Mouse (Mus musculus) forelimb bud, embryonic 11.5 days (tissue): ENCODE measurements around the gene Hhipl1.

ENCODE experiments used
- DNase-seq: peaks from one replicate; pipeline ENCODE4 v3.0.0-alpha.2; 2012; ENCODE audit warnings: low read depth, low spot score

Hhipl1 gene

DNA sequence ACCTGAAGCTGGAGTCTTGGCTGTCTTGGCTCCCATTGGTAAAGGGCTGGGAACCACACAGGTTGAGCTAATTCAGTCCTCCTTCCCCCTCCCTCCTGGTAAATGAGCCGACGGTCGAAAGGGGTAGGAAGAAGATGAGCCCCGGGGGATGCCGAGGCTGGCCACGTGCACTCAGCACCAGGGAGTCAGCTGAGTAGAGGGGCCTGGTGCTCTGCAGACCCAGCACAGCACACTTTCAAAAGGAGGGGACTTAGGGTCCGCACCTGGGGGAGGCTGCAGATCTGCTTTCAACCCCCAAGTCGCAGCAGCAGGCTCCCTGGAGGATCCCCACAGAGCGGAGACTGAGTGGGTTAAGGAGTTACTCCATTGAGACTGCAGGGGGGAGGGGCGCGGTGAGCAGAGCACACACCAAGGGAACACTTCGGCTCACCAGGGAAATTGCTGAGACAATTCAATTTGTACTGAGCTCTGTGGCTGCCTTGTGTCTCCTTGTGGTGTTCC is 28.7 kb upstream of the Hhipl1 start:
- no peak for DNase-seq

DNA sequence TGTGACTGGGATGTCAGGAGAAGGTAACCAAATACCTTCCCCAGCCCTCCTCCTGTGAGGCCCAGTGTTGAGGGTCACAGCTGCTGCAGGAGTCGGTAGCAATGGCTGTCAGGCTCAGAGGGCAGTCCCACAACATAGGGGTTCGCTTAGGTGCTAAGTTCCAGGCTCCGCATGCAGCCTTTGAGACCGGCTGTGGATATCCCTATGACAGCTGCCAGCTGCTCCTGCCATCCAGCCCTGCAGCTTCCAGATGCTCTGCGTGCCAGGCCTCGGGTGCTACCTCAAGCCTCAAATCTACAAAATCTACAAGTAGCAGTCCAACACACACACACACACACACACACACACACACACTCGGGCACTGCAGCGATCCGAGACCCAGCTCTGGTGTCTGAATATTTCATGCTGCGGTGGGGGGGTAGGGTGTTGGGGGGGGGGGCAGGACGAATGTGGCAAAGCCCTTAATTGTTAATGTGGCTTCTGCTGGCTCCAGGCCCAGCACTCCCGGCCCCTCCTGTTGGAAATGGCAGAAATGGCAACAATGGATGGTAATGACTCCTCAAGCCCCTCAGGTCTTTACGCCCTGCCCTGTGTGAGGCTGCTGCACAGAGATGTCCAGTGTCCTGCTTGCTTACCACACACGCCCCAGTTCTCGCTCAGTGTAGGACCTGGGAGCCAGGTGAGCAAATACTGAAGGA is 27.7 kb upstream of the Hhipl1 start:
- no peak for DNase-seq

DNA sequence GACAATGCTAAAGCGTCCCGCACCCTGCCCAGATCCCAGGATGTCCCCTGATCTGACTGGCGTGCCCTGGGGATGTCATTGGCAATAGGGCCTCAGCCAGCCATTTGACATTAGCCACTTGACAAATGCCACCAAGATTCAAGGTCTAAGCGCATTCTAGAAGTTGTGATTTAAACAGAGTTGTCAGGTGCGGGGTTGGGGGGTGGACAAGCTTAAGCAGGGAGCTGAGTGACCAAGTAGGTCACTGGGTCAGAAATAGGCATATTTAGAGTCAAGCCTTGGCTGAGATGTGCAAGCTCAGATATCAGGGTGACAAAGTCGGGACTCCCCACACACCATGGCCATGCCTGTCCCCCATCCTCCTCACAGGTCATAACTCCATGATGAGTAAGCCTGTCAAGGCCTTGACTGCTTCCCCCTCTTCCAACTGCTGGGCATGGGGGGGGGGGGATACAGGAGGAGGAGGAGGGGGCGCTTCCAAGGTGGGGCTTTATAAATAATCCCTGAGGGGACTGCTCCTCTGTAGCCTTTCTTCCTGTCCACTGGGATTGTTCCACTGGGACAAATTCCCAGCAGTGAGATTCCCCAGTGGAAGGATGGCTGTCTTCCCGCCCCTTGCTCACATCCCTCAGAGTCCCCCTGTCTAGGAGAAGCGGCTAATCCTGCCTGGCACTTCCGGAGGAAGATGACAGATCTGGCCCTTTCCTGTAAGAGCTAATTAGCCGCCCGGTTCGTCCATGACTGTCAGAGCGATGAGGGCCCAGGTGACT is 21.4 kb upstream of the Hhipl1 start:
- DNase-seq, result no peak

DNA sequence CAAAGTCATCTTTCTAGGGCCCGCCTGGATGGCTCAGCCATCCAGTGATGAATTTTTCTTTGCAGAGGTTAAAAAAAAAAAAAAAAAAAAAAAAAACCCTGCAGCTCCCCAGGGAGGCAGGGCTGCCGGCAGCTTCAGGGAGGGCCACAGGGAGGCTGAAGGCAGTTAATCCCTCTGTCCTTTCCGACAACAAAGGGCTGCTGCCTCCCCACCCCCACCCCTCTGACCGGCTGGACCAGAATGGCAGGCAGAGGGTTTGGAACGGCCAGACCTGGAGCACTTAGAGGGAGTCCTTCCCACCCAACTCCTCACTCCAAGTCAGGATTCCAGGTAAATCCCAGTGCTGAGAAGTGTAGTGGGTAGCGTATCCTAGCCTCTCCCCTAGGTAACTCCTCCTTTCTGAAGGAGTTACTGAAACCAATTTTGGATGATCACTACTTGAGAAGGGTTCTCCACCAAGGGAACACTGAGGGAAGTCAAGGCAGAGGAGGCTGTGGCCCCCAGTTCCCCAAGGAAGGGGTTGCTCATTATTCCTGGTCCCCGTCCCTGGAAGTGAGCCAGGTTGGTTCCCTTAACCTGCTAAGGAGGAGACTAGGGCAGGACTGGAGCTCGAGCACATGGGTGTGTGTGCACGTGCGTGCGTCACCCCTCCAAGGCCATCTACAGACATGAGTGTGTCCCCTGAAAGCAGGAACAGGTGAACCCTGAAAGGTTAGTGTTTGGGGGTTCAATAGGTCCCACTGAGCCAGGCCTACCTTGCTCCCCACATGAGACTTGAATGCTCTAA is 20.7 kb upstream of the Hhipl1 start:
- no peak for DNase-seq

DNA sequence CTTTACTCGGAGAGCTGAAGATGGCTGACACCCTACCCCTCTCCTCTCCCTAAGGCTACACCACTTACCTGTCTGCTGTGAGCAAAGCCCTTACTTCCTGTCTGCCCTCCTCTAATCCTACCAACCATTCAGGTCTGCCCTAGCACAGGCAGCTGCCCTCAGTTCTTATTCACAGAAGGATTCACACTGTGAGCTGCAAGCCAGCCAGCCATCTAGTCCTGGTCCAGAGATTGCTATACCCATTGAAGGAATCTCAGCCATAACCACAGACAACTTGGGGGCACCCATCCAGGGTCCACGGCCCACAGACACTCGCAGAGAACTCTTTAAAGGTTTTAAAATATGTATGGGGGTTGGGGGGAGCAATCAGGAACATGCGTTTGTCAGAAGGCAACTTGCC is 19.7 kb upstream of the Hhipl1 start:
- DNase-seq, result no peak

DNA sequence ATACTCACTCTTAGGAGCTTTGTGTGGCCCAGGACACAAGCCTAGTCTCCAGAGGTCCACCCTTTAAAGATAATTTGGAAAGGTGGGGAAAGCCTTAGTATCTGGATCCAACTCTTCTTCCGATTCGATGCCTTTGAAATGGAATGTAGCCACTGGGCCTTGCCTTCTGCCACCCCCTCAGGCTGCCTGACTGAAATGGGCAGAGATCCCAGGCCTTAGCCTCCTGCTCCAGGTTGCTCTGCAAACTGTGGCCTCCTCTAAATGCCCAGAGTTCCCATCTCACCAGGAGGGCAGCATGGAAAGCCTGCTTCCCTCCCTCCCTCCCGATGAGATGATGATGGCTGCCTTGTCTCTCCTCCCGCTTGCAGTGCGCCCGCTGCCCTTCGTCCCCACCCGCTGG is 19.1 kb upstream of the Hhipl1 start:
- no peak for DNase-seq

DNA sequence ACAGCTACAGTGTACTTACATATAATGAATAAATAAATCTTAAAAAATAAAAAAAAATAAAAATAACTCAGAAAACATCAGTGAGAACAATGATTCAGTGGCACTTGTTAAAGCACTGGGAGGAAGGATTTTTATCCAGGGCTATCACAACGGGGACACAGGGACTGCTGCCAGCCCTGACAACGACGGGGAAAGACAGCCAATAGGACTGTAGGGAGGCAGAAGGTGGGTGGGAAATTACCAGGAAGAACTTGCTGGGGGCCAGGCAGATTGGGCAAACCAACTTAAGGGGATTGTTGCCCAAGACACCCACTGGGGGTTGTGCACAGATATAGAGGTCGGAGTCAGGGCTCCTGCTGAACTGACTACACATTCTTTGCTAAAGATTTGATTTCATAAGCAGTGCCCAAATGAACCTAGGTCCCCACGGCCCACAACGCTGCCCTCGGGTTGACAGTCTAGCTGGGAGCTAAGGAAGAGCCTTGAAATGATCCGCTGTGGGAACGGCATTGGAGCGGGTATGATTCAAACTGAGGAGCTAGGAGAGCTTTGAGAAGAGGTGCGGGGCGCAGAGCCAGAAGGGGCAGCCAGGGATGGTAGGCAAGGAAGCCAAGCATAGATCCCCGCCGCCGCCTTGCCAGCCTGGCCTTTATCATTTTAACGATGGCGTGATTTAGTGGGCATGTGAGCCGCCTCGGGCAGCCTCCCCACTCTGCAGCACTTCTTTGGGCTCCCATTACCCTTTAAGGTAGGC is 17.8 kb upstream of the Hhipl1 start:
- DNase-seq, result no peak

DNA sequence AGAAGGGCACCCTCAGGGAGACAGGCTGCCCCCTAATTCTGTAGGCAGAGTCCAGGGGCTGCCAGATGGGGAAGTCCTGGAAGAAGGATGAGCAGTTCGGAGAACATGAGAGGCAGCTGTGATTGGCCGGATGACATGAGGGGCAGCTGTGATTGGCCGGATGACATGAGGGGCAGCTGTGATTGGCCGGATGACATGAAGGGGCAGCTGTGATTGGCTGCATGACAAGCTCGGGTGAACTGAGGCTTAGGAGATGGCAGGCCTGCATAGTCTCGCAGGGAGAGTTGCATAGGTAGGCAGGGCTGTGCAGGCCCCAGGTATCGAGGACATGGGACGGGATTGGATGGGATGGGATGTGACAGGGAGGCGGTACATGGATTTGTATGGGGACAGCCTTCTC is 13.7 kb upstream of the Hhipl1 start:
- peak; percentile 59 for DNase-seq

DNA sequence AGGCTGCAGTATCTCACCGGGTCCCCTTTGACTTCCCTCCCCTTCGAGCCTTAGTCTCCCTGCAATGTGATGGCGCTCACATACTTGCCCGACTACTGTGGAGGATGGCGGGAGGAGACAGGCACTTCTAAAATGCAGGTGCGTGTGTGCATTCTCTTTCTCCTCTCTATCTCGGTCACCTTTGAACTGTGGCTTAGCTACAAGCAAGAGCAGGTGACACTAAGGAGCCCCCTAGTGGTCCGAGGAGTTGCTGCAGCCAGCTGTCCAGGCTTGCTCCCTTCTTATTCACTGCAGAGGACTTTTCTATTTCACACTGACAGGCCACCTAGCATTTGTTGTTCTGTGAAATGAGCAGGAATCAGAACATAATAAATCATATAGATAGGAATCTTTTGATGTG is 13.1 kb upstream of the Hhipl1 start:
- DNase-seq, result peak; percentile 77

DNA sequence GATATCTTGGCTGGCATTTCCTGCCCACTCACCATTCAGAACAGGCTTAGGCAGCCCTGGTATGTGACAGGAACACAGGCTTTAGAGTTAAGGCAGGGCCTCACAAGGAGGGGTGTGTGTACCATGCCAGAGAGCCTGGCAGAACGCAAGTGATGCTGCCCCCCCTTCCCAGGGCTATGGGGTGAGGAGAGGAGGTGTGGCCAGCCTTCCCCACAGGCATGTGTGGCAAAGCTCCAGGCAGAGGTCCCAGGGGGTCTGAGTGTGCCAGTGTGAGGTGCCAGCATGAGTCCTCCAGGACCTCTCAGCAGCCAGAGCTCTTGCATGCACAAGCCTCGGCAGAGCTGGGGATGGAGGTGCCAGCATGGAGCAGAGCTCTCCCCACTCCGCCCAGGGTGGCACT is 11.4 kb upstream of the Hhipl1 start:
- no peak for DNase-seq

DNA sequence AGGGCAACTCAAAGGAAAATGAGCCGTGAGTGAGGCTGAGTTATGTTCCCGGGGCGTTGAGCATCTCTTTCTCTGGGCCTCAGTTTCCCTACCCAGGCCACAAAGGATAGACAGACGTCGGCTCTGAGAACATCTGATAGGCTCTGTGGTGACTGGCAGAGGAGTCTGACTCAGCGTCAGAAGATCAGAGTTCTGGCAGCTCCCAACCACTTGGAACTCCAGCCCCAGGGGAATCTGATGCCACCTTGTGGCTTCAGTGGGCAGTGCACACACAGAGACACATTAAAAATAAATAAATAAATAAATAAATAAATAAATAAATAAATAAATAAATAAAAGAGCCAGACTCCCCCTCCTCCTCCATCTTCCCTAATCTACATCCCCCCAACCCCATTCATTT is 9.0 kb upstream of the Hhipl1 start:
- no peak for DNase-seq

DNA sequence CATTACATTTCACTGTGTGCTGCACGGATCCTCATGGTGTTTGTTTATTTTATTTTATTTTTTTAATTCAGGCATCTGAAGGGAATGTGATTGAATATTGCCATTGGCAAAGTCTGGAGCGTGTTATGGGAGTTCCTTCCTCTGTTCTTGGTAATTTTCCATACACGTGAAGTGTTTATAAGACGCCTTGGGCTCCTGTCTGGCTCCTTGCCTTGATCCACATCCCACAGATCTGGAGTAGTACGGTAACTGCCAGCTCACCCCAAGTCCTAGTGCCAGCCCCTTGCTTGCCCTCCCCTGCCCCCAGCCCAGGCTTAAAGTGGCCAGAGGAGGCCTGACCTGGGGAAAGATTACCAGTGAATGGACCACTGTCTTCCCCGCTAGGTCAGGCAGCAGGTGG is 5.1 kb upstream of the Hhipl1 start:
- no peak for DNase-seq

DNA sequence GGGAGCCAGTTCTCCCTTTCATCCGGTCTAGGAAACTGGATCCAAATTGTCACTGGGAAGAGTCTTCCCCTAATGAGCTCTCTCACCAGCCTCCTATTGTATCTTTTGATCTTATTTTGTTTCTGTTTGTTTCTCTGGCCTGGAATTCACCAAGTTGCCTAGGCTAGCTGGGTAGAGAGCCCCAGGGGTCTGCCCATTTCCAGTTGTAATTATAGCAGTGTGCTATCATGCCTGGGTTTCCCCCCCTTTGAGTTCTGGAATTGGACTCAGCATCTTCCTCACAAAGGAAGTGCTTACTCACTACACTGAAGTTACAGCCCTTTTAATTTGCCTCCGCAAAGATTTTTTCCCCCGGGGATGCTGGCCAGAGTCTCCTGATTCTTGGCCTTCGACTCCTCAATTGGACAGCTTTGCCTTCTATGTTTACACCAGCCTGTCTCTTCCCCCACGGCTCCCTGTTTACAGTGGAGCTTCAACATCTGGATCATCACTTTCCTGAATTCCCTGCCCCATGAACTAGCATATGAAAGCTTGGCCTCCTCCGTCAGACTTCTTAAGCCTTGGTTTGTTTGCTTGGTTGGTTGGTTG is 2.2 kb upstream of the Hhipl1 start:
- DNase-seq, result no peak

DNA sequence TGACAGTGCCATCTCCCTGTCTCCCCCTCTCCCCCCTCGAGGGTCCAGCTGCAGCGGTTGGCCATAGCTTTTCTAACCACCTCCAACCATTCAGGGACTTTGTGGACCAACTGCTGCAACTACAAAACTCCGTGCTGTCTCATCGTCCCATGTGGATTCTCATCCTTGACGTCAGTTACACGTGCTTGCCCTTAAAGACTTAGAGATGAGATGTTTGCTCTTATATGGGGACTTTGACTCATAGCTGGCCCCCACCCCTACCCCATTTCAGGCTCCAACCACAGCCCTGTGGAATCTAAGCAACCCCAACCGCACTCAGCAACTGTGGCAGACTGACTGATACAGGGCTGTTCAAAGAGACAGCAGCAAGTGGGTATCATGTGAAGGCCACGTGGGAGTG is 898 bp upstream of the Hhipl1 start:
- no peak for DNase-seq

DNA sequence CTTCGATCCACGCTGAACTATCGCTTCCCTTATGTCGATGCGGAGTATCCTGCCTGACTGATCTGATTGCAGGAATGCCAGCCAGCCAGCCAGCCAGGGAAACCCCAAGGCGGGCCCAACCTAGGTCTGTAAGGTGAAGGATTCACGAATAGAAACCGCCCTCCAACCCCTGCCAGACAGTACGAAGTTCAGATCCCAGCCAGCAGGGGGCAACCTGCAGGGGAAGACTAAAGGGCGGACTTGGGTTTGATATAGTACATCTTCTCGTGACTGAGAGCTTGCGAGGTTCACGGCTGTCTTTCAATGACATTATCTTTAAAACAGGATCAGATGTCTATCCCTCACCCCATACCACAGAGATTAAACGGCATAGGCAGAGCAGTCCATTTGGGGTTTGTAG is 1.5 kb downstream of the Hhipl1 start:
- peak; percentile 65 for DNase-seq

DNA sequence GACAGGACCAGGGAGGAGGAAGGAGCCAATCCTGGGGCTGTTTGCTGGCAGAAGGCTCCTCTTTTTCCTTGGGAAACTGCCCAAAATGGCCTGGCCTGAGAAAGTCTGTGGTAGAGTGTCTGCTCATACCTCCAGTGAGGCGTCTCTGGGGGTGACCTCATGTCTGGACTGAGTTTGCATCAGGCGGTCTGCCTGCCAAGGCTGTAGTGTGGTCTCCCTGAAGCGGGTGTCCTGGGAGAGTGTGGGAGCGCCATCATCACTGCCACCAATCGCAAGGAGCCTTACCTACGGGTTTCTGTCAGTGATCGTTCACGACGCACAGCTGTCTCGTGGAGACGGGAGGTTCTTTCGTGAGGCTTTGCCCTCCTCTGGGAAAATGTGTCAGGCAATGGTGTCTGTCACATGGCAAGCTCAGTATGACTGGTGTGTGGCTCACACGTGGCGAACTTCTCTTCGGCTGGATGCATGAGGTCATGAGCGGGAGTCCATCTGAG is 2.3 kb downstream of the Hhipl1 start:
- DNase-seq, result no peak

DNA sequence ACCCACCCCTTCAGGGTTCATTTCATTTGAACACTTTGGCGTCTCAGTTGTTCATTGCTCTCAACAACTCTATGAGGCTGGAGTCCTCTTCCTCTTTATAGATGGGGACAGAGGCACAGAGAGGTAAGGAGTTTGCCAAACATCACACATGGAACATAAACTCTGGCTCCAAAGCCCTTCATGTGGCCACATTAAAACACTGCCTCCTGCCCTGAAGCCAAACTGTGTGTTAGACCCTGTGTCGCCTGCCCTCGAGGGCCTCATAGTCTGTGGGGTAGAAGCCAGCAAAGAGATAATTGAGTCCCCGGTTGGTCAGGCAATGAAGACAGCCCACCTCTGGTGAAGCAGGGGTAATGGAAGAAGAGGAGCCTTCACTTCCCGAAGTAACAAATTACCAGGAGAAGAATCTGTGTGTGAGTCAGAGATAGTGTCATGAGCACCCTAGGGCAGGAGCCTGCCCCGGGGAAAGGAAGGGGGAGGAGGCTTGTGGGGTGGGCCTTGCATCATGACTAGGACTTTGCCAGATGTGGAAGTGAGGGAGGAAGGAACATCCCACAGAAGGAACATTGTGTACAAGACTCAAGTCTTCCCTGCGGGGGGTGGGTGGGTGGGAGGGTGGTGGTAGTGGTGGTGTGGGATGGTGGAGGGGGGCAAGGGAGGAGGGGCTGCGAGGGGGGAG is 3.2 kb downstream of the Hhipl1 start:
- no peak for DNase-seq

DNA sequence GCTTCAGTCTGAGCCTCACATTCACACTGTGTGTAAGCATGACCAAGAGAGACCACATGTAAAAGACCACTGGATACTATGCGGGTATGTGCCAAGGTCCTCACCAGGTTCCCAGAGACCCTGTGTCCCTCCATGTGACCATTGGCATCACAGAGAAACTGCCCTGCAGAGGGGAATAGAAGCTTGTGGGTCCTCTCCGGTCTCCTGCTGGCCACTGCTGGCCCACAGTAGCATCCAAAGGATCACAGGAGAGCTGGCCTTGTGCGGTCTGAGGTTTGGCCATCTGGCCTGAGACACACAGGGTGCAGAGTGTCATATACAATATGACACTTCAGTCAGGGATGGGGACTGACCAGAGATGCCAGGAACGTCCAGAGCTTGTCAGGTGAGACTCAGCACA is 4.0 kb downstream of the Hhipl1 start:
- no peak for DNase-seq

DNA sequence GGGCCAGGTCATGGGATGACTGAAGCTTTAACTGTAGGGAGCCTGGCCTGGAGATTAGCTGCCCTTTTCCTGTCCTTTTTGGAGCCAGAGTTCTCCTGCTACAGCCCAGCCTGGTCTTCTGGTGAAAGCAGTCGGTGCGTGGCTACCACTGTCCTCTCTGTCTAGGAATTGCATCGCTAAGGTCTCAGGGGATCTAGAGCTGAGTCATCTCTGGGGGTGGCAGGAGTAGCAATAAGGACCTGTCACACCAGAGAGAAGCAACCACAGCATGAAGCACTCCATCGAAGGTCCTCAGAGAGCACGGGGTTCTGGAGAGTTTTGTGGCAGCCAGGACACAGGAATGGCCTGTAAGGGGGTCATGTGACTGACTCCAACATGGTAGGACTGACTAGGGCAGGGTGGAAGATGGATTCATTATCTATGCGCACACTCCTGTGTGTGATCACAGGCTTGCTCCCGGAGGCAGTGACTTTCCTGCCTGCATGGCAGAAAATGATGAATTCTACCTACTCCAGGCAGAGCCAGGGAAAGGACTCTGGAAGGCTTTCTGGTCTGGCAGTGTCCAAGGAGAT is 4.5 kb downstream of the Hhipl1 start:
- DNase-seq, result no peak

DNA sequence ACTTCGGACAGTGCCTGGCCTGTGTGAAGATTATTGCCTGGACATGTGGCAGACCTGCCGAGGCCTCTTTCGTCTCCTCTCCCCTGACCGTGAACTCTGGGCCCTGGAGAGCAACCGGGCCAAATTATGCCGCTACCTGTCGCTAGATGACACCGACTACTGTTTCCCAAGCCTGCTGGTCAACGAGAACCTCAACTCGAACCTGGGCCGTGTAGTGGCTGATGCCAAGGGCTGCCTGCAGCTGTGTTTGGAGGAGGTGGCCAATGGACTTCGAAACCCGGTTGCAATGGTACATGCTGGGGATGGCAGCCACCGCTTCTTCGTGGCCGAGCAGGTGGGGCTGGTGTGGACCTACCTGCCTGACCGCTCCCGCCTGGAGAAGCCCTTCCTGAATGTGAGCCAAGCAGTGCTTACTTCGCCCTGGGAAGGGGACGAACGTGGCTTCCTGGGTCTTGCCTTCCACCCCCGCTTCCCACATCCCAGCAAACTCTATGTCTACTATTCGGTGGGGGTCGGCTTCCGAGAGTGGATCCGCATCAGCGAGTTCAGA is 5.7 kb downstream of the Hhipl1 start:
- DNase-seq, result no peak
